Mouse (Mus musculus): Measurements from ENCODE around the gene Zfx. TPM values are rescaled to one million over a fixed set of nuclear protein-coding genes. Genes with fewer than 3 reads are reported as not detected.

Gene Zfx
- 12.6 and 13.7 TPM in 2 replicates for polyA plus RNA-seq (2015; fragmentation: Nextera tagmentation; extraction: Ambion mirVana)

- no peaks in the 10 kb centered on the region for H3K36me3 ChIP-seq (replicated peaks)
- no peaks in the 10 kb centered on the region for H3K9me3 ChIP-seq (replicated peaks)
- peaks cover 35% of the 10 kb centered on the region for H3K27me3 ChIP-seq
- peak within 1 kb of the TSS; percentile 83 for H3K9ac ChIP-seq
- 16% methylated on average over 61 of the region's 82 CpGs for WGBS (ENCODE audit: insufficient replicate concordance)
- H3K27ac ChIP-seq (replicated peaks): peak within 1 kb of the TSS; percentile 98
- ATAC-seq (ENCODE audit: insufficient read depth): peak; percentile 77
- peak within 1 kb of the TSS; percentile 73 for H3K4me3 ChIP-seq (replicated peaks)
- peak within 1 kb of the TSS; percentile 79 for H3K4me2 ChIP-seq
- H3K4me1 ChIP-seq (replicated peaks): peaks cover 13% of the 10 kb centered on the region
Observed at GRCm38 (mm10) chrX:94123059-94123839, at the start of gene Zfx. Gene Zfx, minus strand, starts transcription at chrX:94123702.

DNA sequence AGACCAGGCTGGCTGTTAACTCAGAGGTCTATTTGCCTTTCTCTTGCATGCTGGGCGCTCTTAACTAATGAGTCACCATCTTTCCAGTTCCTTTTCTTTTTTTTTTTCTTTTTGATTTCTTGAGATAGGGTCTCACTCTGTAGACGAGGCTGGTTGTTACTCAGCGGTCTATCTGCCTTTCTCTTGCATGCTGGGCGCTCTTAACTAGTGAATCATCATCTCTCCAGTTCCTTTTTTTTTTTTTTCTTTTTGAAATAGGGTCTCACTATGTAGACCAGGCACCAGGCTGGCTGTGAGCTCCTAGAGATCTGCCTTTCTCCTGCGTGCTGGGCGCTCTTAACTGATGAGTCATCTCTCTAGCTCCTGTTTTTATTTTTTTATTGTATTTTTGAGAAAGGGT, 45.8 kb upstream of the Zfx start:
- Histone ChIP-seq H3K36me3 (replicated peaks) (no peaks in the 10 kb centered on the region), H3K4me3 (replicated peaks) (no peak overlapping the region), H3K9me3 (replicated peaks) (no peaks in the 10 kb centered on the region), H3K4me2 (no peak overlapping the region), H3K27ac (replicated peaks) (no peak overlapping the region), H3K9ac (no peak overlapping the region), H3K27me3 (peaks cover 22% of the 10 kb centered on the region), H3K4me1 (replicated peaks) (no peaks in the 10 kb centered on the region)
- ATAC-seq (ENCODE audit: insufficient read depth): no peak
- WGBS (ENCODE audit: insufficient replicate concordance): 43% methylated on average over 6 of the region's 6 CpGs

DNA sequence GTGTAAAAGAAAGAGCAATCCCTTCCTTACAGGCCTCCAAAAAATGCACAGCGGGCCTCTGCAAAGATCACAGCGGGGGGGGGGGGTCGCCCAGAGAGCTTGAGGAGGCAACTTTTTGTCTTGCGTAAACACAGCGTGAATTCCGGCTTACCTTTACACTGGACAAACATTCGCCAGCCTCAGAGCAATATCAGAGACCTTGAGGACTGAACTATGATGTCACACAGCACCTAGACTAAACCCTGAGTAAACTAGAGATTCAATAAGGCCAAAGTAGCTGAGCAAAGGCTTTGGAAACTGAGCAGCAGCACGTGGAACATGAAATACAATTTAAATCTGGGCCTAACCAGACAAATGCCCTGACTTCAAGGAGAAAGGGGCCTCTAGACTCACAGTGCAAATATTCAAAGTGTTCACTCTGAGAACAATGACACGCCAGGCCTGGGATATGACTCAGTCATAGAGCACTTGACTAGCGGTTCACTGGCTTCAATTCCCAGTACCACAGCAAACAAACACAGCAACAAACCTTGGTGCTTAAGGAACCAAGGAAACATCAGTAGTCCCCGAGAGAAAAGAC, 28.8 kb upstream of the Zfx start:
- H3K4me3 ChIP-seq (replicated peaks): no peak overlapping the region
- no peak overlapping the region for H3K9ac ChIP-seq
- H3K4me1 ChIP-seq (replicated peaks): no peaks in the 10 kb centered on the region
- whole genome bisulfite sequencing (ENCODE audit: insufficient replicate concordance): 45% methylated on average over 11 of the region's 11 CpGs
- H3K36me3 ChIP-seq (replicated peaks): no peaks in the 10 kb centered on the region
- H3K27me3 ChIP-seq: peaks cover 60% of the 10 kb centered on the region
- ATAC-seq (ENCODE audit: insufficient read depth): no peak
- H3K4me2 ChIP-seq: no peak overlapping the region
- no peak overlapping the region for H3K27ac ChIP-seq (replicated peaks)
- no peaks in the 10 kb centered on the region for H3K9me3 ChIP-seq (replicated peaks)

- H3K9me3 ChIP-seq (replicated peaks): no peaks in the 10 kb centered on the region
- no peaks in the 10 kb centered on the region for H3K4me1 ChIP-seq (replicated peaks)
- H3K9ac ChIP-seq: no peak overlapping the region
- WGBS (ENCODE audit: insufficient replicate concordance): 66% methylated on average over 19 of the region's 19 CpGs
- H3K4me3 ChIP-seq (replicated peaks): no peak overlapping the region
- no peak for ATAC-seq (ENCODE audit: insufficient read depth)
- no peaks in the 10 kb centered on the region for H3K36me3 ChIP-seq (replicated peaks)
- peaks cover 65% of the 10 kb centered on the region for H3K27me3 ChIP-seq
- H3K27ac ChIP-seq (replicated peaks): no peak overlapping the region
- H3K4me2 ChIP-seq: no peak overlapping the region
Observed at GRCm38 (mm10) chrX:94150471-94150870, 27.0 kb upstream of the Zfx start.

- Histone ChIP-seq H3K27me3 (peaks cover 44% of the 10 kb centered on the region), H3K4me3 (replicated peaks) (no peak overlapping the region), H3K27ac (replicated peaks) (no peak overlapping the region), H3K4me1 (replicated peaks) (0 out of 2 replicates have a peak, but pooled peaks cover 3% of the 10 kb centered on the region), H3K9me3 (replicated peaks) (no peaks in the 10 kb centered on the region), H3K36me3 (replicated peaks) (no peaks in the 10 kb centered on the region), H3K9ac (no peak overlapping the region), H3K4me2 (no peak overlapping the region)
- ATAC-seq (ENCODE audit: insufficient read depth): no peak
- 40% methylated on average over 7 of the region's 7 CpGs for WGBS (ENCODE audit: insufficient replicate concordance)
Observed at GRCm38 (mm10) chrX:94142004-94142771, 18.7 kb upstream of the Zfx start.

DNA sequence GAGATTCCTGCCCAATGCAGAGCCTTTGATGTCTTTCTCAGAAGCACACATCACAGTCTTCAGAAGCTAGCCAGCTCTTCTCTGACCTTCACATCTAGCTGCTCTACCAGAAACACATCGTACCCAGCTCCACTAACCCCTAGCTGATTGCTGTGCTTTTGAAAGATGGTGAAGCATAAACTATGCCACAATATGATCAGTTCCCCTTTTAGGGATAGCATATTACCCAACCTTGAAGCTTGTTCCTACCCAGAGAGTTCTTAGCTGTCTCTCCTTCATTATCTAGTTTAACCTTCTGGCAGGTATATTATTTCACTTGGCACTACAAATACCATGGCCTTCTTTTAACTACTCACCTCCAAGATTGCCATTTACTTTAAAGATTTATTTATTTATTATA, 16.6 kb upstream of the Zfx start:
- Histone ChIP-seq H3K36me3 (replicated peaks) (no peaks in the 10 kb centered on the region), H3K9me3 (replicated peaks) (no peaks in the 10 kb centered on the region), H3K27me3 (peaks cover 37% of the 10 kb centered on the region), H3K4me3 (replicated peaks) (no peak overlapping the region), H3K4me1 (replicated peaks) (0 out of 2 replicates have a peak, but pooled peaks cover 3% of the 10 kb centered on the region), H3K4me2 (no peak overlapping the region), H3K9ac (no peak overlapping the region), H3K27ac (replicated peaks) (no peak overlapping the region)
- no peak for ATAC-seq (ENCODE audit: insufficient read depth)
- 60% methylated on average over 1 of the region's 1 CpGs for WGBS (ENCODE audit: insufficient replicate concordance)

DNA sequence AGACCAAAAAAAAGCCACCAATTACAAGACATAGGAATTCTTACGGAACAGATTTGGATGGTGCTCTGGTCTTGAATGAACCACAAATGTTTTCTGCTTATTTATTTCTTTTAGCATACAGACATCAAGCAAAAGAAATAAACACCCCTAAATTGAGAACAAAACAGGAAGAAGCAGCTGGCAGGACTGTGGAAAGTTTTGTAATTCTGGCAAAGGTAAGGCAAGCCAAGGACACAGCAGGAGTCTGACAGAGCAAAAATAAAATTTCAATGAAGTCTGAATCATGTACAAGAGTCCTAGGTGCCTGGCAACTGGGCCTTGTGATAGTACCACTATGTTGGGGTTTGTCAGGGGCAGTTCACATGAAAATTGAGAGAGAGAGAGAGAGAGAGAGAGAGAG, 14.8 kb upstream of the Zfx start:
- Histone ChIP-seq H3K36me3 (replicated peaks) (no peaks in the 10 kb centered on the region), H3K4me3 (replicated peaks) (no peak overlapping the region), H3K9me3 (replicated peaks) (no peaks in the 10 kb centered on the region), H3K4me1 (replicated peaks) (0 out of 2 replicates have a peak, but pooled peaks cover 3% of the 10 kb centered on the region), H3K9ac (no peak overlapping the region), H3K27me3 (peaks cover 32% of the 10 kb centered on the region), H3K27ac (replicated peaks) (no peak overlapping the region), H3K4me2 (no peak overlapping the region)
- WGBS (ENCODE audit: insufficient replicate concordance): 63% methylated on average over 1 of the region's 1 CpGs
- ATAC-seq (ENCODE audit: insufficient read depth): no peak

GRCm38 (mm10) chrX:94135084-94135483, 11.6 kb upstream of the Zfx start:
- no peak overlapping the region for H3K4me3 ChIP-seq (replicated peaks)
- no peaks in the 10 kb centered on the region for H3K36me3 ChIP-seq (replicated peaks)
- 44% methylated on average over 4 of the region's 4 CpGs for WGBS (ENCODE audit: insufficient replicate concordance)
- H3K4me2 ChIP-seq: no peak overlapping the region
- peaks cover 38% of the 10 kb centered on the region for H3K27me3 ChIP-seq
- H3K9ac ChIP-seq: no peak overlapping the region
- no peak overlapping the region for H3K27ac ChIP-seq (replicated peaks)
- H3K9me3 ChIP-seq (replicated peaks): no peaks in the 10 kb centered on the region
- no peaks in the 10 kb centered on the region; the same call in 1 of the 2 replicates for H3K4me1 ChIP-seq (replicated peaks)
- ATAC-seq (ENCODE audit: insufficient read depth): no peak

DNA sequence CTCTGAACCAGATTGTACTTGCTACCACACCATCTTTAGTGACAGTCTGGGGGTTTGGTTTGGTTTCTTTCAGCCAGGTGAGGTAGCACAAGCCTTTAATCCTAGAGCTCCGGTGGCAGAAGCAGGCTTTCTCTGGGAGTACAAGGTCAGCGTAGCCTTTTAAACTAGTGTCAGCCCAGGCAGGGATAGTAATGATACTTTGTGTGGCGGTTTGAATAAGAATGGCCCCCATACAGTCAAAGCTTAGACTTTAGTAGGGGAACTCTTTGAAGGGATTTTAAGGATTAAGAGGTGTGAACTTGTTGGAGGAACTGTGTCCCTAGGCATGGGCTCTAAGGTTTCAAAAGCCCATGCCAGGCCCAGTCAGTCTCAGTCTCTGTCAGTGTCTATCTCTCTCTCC, 10.0 kb upstream of the Zfx start:
- H3K4me2 ChIP-seq: no peak overlapping the region
- H3K9ac ChIP-seq: no peak overlapping the region
- H3K36me3 ChIP-seq (replicated peaks): no peaks in the 10 kb centered on the region
- 57% methylated on average over 3 of the region's 3 CpGs for WGBS (ENCODE audit: insufficient replicate concordance)
- no peaks in the 10 kb centered on the region for H3K9me3 ChIP-seq (replicated peaks)
- no peak for ATAC-seq (ENCODE audit: insufficient read depth)
- H3K4me3 ChIP-seq (replicated peaks): no peak overlapping the region
- H3K27ac ChIP-seq (replicated peaks): no peak overlapping the region
- H3K27me3 ChIP-seq: peaks cover 43% of the 10 kb centered on the region
- no peaks in the 10 kb centered on the region; the same call in 1 of the 2 replicates for H3K4me1 ChIP-seq (replicated peaks)

GRCm38 (mm10) chrX:94132239-94132638, 8.7 kb upstream of the Zfx start:
- no peak overlapping the region for H3K4me3 ChIP-seq (replicated peaks)
- no peaks in the 10 kb centered on the region; the same call in 1 of the 2 replicates for H3K4me1 ChIP-seq (replicated peaks)
- WGBS (ENCODE audit: insufficient replicate concordance): 35% methylated on average over 3 of the region's 3 CpGs
- no peaks in the 10 kb centered on the region for H3K36me3 ChIP-seq (replicated peaks)
- no peak overlapping the region for H3K9ac ChIP-seq
- H3K4me2 ChIP-seq: no peak overlapping the region
- no peaks in the 10 kb centered on the region for H3K9me3 ChIP-seq (replicated peaks)
- H3K27ac ChIP-seq (replicated peaks): no peak overlapping the region
- ATAC-seq (ENCODE audit: insufficient read depth): no peak
- peaks cover 53% of the 10 kb centered on the region for H3K27me3 ChIP-seq

DNA sequence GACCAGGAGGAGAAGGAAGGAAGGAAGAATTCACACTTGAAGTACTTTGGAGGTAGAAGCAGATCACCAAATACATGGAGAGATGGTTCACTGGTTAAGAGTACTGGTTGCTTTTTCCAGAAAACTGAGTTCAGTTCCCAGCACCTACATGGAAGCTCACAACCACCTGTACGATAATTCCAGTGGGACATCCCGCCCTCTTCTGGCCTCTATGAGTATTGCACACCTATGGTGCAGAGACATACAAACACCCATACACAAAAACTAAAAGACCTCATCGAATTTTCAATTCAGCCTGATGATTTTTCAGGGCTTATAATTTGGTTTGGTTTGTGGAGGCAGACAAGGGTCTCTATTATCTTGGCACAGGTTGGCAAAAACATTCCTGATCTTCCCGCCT, 6.2 kb upstream of the Zfx start:
- Histone ChIP-seq H3K9ac (no peak overlapping the region), H3K36me3 (replicated peaks) (no peaks in the 10 kb centered on the region), H3K27ac (replicated peaks) (no peak overlapping the region), H3K27me3 (peaks cover 59% of the 10 kb centered on the region), H3K9me3 (replicated peaks) (no peaks in the 10 kb centered on the region), H3K4me3 (replicated peaks) (no peak overlapping the region), H3K4me2 (no peak overlapping the region), H3K4me1 (replicated peaks) (no peaks in the 10 kb centered on the region; the same call in 1 of the 2 replicates)
- WGBS (ENCODE audit: insufficient replicate concordance): 60% methylated on average over 4 of the region's 4 CpGs
- no peak for ATAC-seq (ENCODE audit: insufficient read depth)

Measured in liver, embryonic 15.5 days (tissue).